Mouse (Mus musculus) gastrocnemius, adult 18-20 months (tissue): ENCODE data around the gene Pom121l2. TPM values are rescaled to one million over a fixed set of nuclear protein-coding genes. Genes with fewer than 3 reads are reported as not detected.

Experiments used
- microRNA-seq: library from miRNA; unstranded; fragments of <30 nt; microRNA quantifications from one replicate; pipeline ENCODE4 v1.2.0, GENCODE M21; 2021
- total RNA-seq, 2 experiments: library from RNA; stranded (reverse); gene quantifications; 2 replicates each; pipeline ENCODE4 v1.2.3; 2021

Gene Pom121l2
- total RNA-seq, 2 experiments from 2014 or later = not detected

Small RNAs within 50 kb of the gene (microRNA-seq; reads per million reads assigned to microRNA genes)
- not detected for gene Gm44390

Other genes starting within 250 kb of the Pom121l2 start
- under 1 TPM; 0.43 to 0.59 TPM for gene Hist1h4j, start 246.1 kb upstream of the Pom121l2 start, total RNA-seq
- 10 to 100 TPM; 15.2 to 22.0 TPM for gene Hist1h4k, start 230.7 kb upstream of the Pom121l2 start, total RNA-seq
- gene Hist1h2ak, start 227.4 kb upstream of the Pom121l2 start, total RNA-seq = not detected
- 1 to 10 TPM in 1 of 2 experiments, not detected in 1; 1.1 TPM for gene Hist1h2bn, start 227.1 kb upstream of the Pom121l2 start, total RNA-seq
- gene Hist1h1b, start 200.6 kb upstream of the Pom121l2 start, total RNA-seq = under 1 TPM; 0.32 to 0.52 TPM
- 10 to 100 TPM; 12.0 to 12.2 TPM for gene Hist1h3i, start 197.8 kb upstream of the Pom121l2 start, total RNA-seq
- not detected for gene Hist1h2an, start 194.0 kb upstream of the Pom121l2 start, total RNA-seq
- not detected for gene Hist1h2bp, start 193.7 kb upstream of the Pom121l2 start, total RNA-seq
- gene Hist1h2bq, start 171.0 kb upstream of the Pom121l2 start, total RNA-seq = 10 to 100 TPM; 14.4 to 17.7 TPM
- 1 to 10 TPM; 3.1 to 3.5 TPM for gene Hist1h2ao, start 170.7 kb upstream of the Pom121l2 start, total RNA-seq
- 10 to 100 TPM; 46.0 to 49.7 TPM for gene Hist1h4m, start 169.4 kb upstream of the Pom121l2 start, total RNA-seq
- gene Hist1h4n, start 149.0 kb upstream of the Pom121l2 start, total RNA-seq = 1 to 10 TPM; 5.3 to 9.1 TPM
- gene Hist1h2ap, start 147.7 kb upstream of the Pom121l2 start, total RNA-seq = not detected
- 10 to 100 TPM; 14.3 to 17.8 TPM for gene Hist1h2br, start 147.5 kb upstream of the Pom121l2 start, total RNA-seq
- under 1 TPM; 0.48 to 0.69 TPM for gene Zfp184, start 36.1 kb upstream of the Pom121l2 start, total RNA-seq
- gene Prss16, start 28.5 kb downstream of the Pom121l2 start, total RNA-seq = not detected
- gene Hist1h2ah, start 54.4 kb downstream of the Pom121l2 start, total RNA-seq = 1 to 10 TPM; 1.6 to 2.2 TPM
- gene Hist1h2bk, start 54.7 kb downstream of the Pom121l2 start, total RNA-seq = 1 to 10 TPM; 2.1 to 3.6 TPM
- 10 to 100 TPM; 27.1 to 27.8 TPM for gene Hist1h4i, start 60.2 kb downstream of the Pom121l2 start, total RNA-seq
- 1 to 10 TPM; 2.5 to 2.9 TPM for gene Hist1h2ag, start 61.8 kb downstream of the Pom121l2 start, total RNA-seq
- gene Hist1h2bj, start 62.0 kb downstream of the Pom121l2 start, total RNA-seq = 1 to 10 TPM; 2.4 to 2.7 TPM
- not detected for gene Vmn1r188, start 103.2 kb downstream of the Pom121l2 start, total RNA-seq
- not detected for gene Vmn1r189, start 124.6 kb downstream of the Pom121l2 start, total RNA-seq
- not detected for gene Vmn1r191, start 202.8 kb downstream of the Pom121l2 start, total RNA-seq
- not detected for gene Vmn1r192, start 209.9 kb downstream of the Pom121l2 start, total RNA-seq
- gene Vmn1r193, start 242.0 kb downstream of the Pom121l2 start, total RNA-seq = not detected